Mouse (Mus musculus) megakaryocyte, embryonic 14.5 days (primary cell): ENCODE data around the gene Dmrtc1a.

ENCODE experiments used
- FLI1 ChIP-seq: IDR thresholded peaks from 2 replicates; pipeline ENCODE4 v1.6.1; 2012; ENCODE audit warnings: low read length, inconsistent platforms, mixed read lengths
- GATA1 ChIP-seq: IDR thresholded peaks from 3 replicates; pipeline ENCODE4 v1.6.1; 2012; ENCODE audit warnings: mixed read lengths, low read length, inconsistent platforms, borderline replicate concordance

- TF ChIP-seq GATA1 (no peak), FLI1 (no peak)
Observed at GRCm38 (mm10) chrX:102933571-102934394, 25.3 kb upstream of the Dmrtc1a start.
